Mouse (Mus musculus): ENCODE data around the gene Eno1. TPM values are rescaled to one million over a fixed set of nuclear protein-coding genes. Genes with fewer than 3 reads are reported as not detected.

Gene Eno1
- total RNA-seq, 1 experiment = 824 TPM

GRCm38 (mm10) chr4:150245876-150246275 lies 9.4 kb downstream of the Eno1 start:
- TF ChIP-seq ZNF384 (IDR thresholded peaks at IDR 0.05; ENCODE audit: low read depth, low read length) = no peak
- Histone ChIP-seq H3K27ac (ENCODE audit: insufficient read depth, low read depth, low read length, poor library complexity, severe bottlenecking) (no peak overlapping the region), H3K9ac (ENCODE audit: insufficient read depth, low read depth, low read length, poor library complexity, severe bottlenecking) (no peak overlapping the region), H3K4me3 (ENCODE audit: insufficient read depth in 1 of 2, low read depth in 1 of 2, low read length in 2 of 2, poor library complexity in 1 of 2, severe bottlenecking in 1 of 2) (no peak overlapping the region), H3K36me3 (ENCODE audit: control insufficient read depth, insufficient read depth, low read length, poor library complexity, severe bottlenecking) (peaks cover 79% of the 10 kb centered on the region), H3K4me1 (ENCODE audit: control insufficient read depth in 2 of 2, insufficient read depth in 2 of 2, low read length in 2 of 2, poor library complexity in 1 of 2) (peaks cover 2 to 9% of the 10 kb centered on the region in 2 experiments; a peak in 1 of 4 replicates), H3K9me3 (ENCODE audit: control insufficient read depth, insufficient read depth, low read depth, low read length) (no peaks in the 10 kb centered on the region)
- DNase-seq (ENCODE audit: low read depth, low spot score) = no peak
- in situ Hi-C loops (cut with MboI; ENCODE audit: low sequenced_read_pairs in 2 of 2, unreplicated experiment in 2 of 2) = no loop called here

GRCm38 (mm10) chr4:150248009-150248408 lies 11.5 kb downstream of the Eno1 start:
- Histone ChIP-seq H3K27ac (ENCODE audit: insufficient read depth, low read depth, low read length, poor library complexity, severe bottlenecking) (no peak overlapping the region), H3K4me1 (ENCODE audit: control insufficient read depth in 2 of 2, insufficient read depth in 2 of 2, low read length in 2 of 2, poor library complexity in 1 of 2) (peaks cover 2 to 7% of the 10 kb centered on the region in 2 experiments; a peak in 1 of 4 replicates), H3K4me3 (ENCODE audit: insufficient read depth in 1 of 2, low read depth in 1 of 2, low read length in 2 of 2, poor library complexity in 1 of 2, severe bottlenecking in 1 of 2) (no peak overlapping the region), H3K9me3 (ENCODE audit: control insufficient read depth, insufficient read depth, low read depth, low read length) (no peaks in the 10 kb centered on the region), H3K36me3 (ENCODE audit: control insufficient read depth, insufficient read depth, low read length, poor library complexity, severe bottlenecking) (peaks cover 58% of the 10 kb centered on the region), H3K9ac (ENCODE audit: insufficient read depth, low read depth, low read length, poor library complexity, severe bottlenecking) (no peak overlapping the region)
- TF ChIP-seq MAFK (IDR thresholded peaks at IDR 0.05; ENCODE audit: insufficient read depth, low read depth, low read length) (no peak), ZC3H11A (IDR thresholded peaks at IDR 0.05; ENCODE audit: borderline replicate concordance, low read depth, low read length) (peak; percentile 58; the same call in 1 of the 2 replicates)
- in situ Hi-C loops (cut with MboI; ENCODE audit: low sequenced_read_pairs in 2 of 2, unreplicated experiment in 2 of 2) = no loop called here
- no peak for DNase-seq (ENCODE audit: low read depth, low spot score)

GRCm38 (mm10) chr4:150248917-150249316 lies 12.4 kb downstream of the Eno1 start:
- no peak overlapping the region for H3K27ac ChIP-seq (ENCODE audit: insufficient read depth, low read depth, low read length, poor library complexity, severe bottlenecking)
- H3K4me1 ChIP-seq (ENCODE audit: control insufficient read depth in 2 of 2, insufficient read depth in 2 of 2, low read length in 2 of 2, poor library complexity in 1 of 2) = peaks cover 2 to 7% of the 10 kb centered on the region in 2 experiments; a peak in 1 of 4 replicates
- H3K9ac ChIP-seq (ENCODE audit: insufficient read depth, low read depth, low read length, poor library complexity, severe bottlenecking) = no peak overlapping the region
- TF ChIP-seq MAFK (IDR thresholded peaks at IDR 0.05; ENCODE audit: insufficient read depth, low read depth, low read length) (no peak), ZC3H11A (IDR thresholded peaks at IDR 0.05; ENCODE audit: borderline replicate concordance, low read depth, low read length) (no peak), CHD2 (IDR thresholded peaks at IDR 0.05; ENCODE audit: low read depth, low read length) (no peak), HCFC1 (IDR thresholded peaks at IDR 0.05; ENCODE audit: borderline replicate concordance, insufficient read depth, low read length) (no peak), ZNF384 (IDR thresholded peaks at IDR 0.05; ENCODE audit: low read depth, low read length) (no peak)
- no peak overlapping the region for H3K4me3 ChIP-seq (ENCODE audit: insufficient read depth in 1 of 2, low read depth in 1 of 2, low read length in 2 of 2, poor library complexity in 1 of 2, severe bottlenecking in 1 of 2)
- in situ Hi-C loops (cut with MboI; ENCODE audit: low sequenced_read_pairs in 2 of 2, unreplicated experiment in 2 of 2) = no loop called here
- peaks cover 49% of the 10 kb centered on the region for H3K36me3 ChIP-seq (ENCODE audit: control insufficient read depth, insufficient read depth, low read length, poor library complexity, severe bottlenecking)
- no peak for DNase-seq (ENCODE audit: low read depth, low spot score)
- H3K9me3 ChIP-seq (ENCODE audit: control insufficient read depth, insufficient read depth, low read depth, low read length) = no peaks in the 10 kb centered on the region

GRCm38 (mm10) chr4:150249731-150250270 lies 13.3 kb downstream of the Eno1 start:
- no peak overlapping the region for H3K27ac ChIP-seq (ENCODE audit: insufficient read depth, low read depth, low read length, poor library complexity, severe bottlenecking)
- no peak overlapping the region for H3K9ac ChIP-seq (ENCODE audit: insufficient read depth, low read depth, low read length, poor library complexity, severe bottlenecking)
- H3K4me3 ChIP-seq (ENCODE audit: insufficient read depth in 1 of 2, low read depth in 1 of 2, low read length in 2 of 2, poor library complexity in 1 of 2, severe bottlenecking in 1 of 2) = no peak overlapping the region
- no peak for DNase-seq (ENCODE audit: low read depth, low spot score)
- peaks cover 2 to 7% of the 10 kb centered on the region in 2 experiments; a peak in 1 of 4 replicates for H3K4me1 ChIP-seq (ENCODE audit: control insufficient read depth in 2 of 2, insufficient read depth in 2 of 2, low read length in 2 of 2, poor library complexity in 1 of 2)
- in situ Hi-C loops (cut with MboI; ENCODE audit: low sequenced_read_pairs in 2 of 2, unreplicated experiment in 2 of 2) = no loop called here
- no peaks in the 10 kb centered on the region for H3K9me3 ChIP-seq (ENCODE audit: control insufficient read depth, insufficient read depth, low read depth, low read length)
- H3K36me3 ChIP-seq (ENCODE audit: control insufficient read depth, insufficient read depth, low read length, poor library complexity, severe bottlenecking) = peaks cover 40% of the 10 kb centered on the region
- TF ChIP-seq CHD2 (IDR thresholded peaks at IDR 0.05; ENCODE audit: low read depth, low read length) (no peak), ZC3H11A (IDR thresholded peaks at IDR 0.05; ENCODE audit: borderline replicate concordance, low read depth, low read length) (no peak)
